Mouse (Mus musculus): ENCODE data around the gene Tpm1.

- TF ChIP-seq CTCF (IDR thresholded peaks at IDR 0.05), result peak; percentile 27; the same call in 1 of the 2 replicates
- no peak for TF ChIP-seq EP300 (IDR thresholded peaks at IDR 0.05)
These were observed at the start of gene Tpm1 for GRCm38 (mm10) chr9:67049086-67049824.
